Mouse (Mus musculus): ENCODE measurements around the gene Ccr9.
"Not testable (repeated sequence)": the region's sequence is repeated elsewhere in the genome, so short reads cannot be mapped to it uniquely, and the experiment has no call there.

Ccr9 gene

DNA sequence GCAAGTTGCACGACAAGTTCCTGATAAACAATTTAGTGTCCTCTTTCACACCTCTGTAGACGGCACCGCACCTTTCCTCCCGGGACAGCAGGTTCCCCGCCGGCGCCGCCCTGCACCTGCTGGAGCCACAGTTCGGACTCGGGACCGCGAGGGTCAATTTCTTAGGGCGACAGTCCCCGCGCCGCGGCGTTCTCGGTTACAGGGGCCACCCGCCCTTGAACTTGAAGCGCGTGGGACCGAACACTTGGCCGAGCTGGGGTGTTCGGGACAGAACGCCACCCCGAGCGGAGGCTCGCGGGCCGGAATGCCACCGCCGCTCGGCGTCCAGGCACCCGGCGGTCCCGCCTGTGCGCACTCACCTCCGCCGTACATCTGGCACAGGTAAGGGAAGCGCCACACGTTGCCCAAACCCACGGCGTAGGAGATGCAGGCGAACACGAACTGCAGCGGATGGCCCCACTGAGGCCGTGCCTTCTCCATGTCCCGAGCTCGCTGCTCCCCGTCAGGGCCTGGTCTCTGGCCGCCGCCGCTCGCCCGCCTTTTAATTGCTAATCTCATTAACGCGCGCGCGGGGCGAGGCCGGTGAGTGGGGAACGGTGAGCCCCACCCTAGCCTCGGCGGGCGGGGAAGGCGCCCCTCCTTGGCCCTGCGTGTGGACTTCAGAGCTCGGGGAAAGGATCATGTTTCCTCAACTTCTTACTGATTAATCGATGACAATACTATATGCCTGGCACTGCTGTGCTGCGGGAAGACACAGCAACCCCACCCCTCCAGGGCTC lies at the start of gene Ccr9, which contains the start of gene Slc6a20a:
Gene Ccr9, plus strand, starts transcription at position 113 of the 779 bp plus-strand sequence.
Gene Slc6a20a, minus strand, starts transcription at position 559 of the 779 bp plus-strand sequence.
- peak; percentile 46 for DNase-seq

DNA sequence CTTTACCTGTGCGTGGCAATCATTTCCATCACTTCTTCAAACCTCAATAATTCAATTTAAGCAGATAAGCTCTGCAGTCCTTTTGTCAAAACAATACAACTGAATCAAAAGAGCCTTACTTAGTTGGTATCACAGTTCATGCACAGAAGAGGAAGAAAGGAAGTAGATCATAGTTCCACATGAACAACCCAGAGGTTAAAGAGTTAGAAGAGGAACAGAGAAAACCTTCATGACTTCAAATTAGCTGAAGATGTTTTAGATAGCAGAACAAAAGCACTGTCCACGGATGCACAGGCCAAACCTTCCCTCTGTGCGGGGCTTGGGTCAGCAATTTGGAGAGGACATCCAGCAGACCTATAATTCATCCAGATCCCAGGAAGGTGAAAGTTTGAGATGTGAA lies 46.6 kb upstream of the Ccr9 start:
- DNase-seq = no peak

DNA sequence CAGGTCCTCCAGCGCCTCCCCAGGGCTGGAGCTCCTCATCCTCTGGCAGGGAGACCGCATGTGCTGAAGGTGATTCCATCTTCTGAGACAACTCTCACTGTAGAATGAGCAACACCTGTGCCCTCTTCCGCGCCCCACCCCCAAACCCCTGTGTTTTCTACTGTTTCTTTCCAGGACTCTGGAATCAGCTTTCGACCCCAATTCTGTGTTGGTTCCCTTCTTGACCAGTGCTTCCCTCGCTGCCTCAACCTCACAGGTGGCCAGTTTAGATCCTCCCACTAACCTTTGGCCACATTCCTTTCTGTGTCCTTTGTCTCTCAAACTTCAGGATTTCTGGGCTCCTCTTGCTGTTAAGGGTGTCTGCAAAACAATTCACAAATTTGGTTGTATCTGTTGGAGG lies 46.0 kb upstream of the Ccr9 start, which contains the start of gene Slc6a20b:
Gene Slc6a20b, minus strand, starts transcription at position 285 of the 400 bp plus-strand sequence.
- no peak for DNase-seq

DNA sequence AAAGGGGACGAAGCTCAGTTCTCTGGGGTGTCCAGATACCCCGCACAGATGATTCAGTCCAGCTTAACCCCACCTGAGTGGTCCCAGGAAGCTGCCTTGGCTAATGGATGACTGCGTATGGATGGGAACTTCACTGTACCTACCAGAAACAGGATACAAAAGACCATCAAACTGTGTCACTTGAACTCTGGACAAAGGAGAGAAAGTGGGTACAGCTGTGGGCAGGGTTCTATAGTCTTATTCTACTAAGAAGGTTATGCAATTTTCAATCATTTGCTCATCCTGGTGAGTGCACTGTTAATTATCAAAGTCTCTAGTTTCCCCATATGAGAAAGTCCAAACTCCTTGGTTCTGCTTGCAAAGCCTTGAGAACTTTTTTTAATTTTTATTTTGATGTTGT lies 45.2 kb upstream of the Ccr9 start:
- DNase-seq = no peak

DNA sequence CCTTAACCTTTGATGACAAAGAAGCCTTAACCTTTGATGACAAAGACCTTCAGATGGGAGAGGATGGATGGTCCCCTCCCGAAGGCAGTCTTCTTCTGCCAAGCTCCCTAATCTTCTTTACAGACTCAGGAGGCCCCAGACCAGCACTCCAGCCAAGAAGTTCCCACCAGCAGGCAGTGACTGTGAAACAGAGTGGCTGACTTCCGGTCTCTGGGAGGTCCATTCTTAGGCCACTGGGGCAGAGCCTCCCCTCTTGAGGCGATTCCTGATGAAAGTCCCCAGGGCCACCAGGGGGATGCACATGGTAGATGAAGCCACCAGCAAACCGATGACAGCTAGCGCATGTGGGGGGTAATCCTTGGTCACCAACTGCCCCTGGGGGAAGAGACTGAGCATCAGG lies 41.5 kb upstream of the Ccr9 start:
- DNase-seq = no peak

DNA sequence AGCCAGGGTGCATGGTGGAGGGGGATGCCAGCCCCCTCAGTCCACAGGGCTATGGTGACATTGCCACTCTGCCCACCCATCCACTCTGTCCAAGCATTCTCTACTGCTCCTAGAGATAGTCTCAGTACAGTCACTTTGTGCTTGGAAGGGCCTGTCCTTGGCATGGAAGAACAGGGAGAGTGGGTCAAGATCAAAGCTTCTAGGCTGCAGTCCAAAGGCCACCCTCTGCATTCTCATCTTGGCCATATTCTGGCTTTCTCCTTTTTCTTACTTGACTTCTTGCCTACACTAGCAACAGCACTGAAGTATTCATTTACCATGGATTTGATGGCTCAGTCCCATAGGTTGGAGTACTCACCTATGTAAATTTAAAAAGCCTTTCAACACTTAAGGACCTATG lies 40.0 kb upstream of the Ccr9 start:
- DNase-seq = no peak

DNA sequence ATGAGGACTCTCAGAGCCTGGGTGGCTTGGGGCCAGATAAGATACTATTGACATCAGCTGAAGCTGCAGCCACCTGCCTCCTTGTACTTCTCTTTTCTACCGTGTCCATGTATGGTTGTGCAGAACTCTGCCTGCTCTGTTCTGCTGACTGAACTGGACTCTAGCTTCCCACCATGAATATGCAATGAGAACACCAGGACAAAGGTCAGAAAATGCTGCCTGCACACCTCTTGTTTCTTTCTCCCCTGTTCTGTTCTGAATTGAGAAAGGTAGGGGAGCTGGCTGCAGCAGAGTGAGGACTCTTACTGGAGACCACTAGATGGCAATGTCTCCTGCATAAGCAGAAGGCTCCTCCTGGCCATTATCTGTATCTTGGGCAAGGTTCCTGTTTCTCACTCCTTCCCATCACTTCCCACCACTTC lies 39.6 kb upstream of the Ccr9 start:
- peak; percentile 43 for DNase-seq

DNA sequence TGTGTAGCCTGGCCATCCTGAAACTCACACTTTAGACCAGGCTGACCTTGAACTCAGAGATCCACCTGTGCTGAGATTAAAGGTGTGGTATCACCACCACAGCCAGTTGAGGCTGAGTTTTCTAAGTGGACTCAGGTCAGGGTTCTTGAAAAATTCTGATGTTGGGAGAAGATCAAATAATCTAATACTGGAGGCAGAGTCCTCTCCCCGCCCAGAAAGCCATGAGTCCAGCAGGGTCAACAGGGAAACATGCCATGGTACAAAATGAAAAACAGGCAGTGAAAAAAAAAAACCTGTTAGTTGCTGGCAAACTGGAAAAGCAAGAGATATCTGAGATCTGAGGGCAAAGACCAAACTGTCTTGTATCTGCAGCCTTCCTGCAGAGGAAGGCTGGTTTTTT lies 38.1 kb upstream of the Ccr9 start:
- DNase-seq = no peak

DNA sequence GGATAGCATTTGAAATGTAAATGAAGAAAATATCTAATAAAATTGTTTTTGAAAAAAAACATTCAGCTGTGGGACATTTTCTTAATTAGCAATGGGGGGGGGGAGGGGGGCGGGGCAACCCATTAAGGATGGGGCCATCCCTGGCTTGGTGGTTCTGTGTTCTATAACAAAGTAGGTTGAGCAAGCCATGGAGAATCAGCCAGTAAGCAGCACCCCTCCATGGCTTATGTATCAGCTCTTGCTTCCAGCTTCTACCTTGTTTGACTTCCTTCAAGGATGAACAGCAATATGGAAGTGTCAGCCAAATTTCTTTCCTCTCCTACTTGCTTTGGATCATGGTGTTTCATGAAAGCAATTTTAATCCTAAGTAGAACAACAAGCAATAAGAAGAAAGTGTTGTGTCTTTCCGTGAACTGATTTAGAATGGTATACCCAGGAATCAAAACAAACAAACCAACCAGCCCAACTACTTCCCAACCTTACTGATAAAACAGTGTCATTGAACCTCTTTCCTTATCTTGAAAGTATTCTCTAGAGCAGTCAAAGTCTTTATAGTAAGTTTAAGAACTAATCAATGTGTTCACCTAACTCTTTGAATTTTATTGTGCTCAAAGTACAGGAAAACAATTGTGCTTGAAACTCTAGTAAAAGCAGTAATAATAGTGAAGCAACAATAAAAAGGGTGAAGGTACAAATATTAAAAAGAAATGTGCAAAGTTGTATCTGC lies 28.3 kb upstream of the Ccr9 start:
- no peak for DNase-seq

DNA sequence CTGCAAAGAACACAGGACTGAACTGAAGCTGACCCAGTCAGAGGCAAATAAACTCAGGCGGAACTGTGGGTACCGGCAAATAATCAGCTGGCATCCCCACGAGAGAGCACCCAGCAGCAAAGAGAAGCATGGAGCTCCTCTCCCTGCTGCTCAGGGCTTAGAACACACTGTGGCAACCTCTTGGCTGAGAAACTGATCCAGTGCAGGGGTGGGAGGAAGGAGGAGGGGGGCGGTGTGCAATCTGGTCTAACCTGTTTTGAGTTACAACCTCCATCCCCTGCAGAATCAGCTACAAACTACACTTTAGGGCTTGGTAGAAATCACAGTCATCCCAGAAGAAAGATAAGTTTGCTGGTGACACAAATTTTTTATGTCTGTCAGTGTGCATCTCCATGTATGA lies 26.9 kb upstream of the Ccr9 start:
- no peak for DNase-seq

DNA sequence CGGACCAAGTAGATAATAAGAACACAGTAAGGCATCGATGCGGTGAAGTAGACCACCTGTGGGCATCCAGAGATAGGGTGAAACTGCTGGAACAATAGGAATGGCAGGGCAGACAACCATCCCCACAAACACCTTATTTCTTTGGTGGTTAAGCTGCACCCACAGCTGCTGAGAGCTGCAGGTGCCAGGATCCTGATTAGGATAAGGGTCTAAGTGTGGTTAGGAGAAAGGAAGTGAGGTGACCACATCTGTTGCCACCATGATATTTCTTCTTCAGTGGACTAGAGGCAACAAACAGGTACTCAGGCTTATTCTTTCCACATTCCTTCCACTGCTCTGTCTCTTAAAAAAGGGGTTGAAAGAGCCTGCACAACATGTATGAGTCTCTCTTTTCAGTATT lies 20.8 kb upstream of the Ccr9 start:
- DNase-seq = no peak

DNA sequence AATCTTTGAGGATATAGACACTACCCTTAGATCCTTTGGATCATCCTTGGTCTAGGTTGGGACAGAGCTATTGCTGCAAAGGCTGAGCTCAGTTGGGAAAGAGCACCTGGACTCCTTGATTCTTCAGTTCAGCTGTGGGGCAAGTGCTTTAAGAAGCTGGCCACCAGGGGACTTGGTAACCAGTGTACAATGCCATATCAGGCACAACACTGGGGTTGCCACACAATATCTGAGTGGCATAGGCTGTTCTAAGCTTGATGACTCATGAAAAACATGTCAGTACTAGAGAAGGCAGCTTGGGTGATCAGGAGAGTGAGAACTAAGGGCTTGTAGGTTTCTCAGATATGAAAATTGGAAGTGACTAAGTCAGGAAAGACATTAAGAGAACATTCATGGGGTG lies 19.3 kb upstream of the Ccr9 start:
- no peak for DNase-seq

DNA sequence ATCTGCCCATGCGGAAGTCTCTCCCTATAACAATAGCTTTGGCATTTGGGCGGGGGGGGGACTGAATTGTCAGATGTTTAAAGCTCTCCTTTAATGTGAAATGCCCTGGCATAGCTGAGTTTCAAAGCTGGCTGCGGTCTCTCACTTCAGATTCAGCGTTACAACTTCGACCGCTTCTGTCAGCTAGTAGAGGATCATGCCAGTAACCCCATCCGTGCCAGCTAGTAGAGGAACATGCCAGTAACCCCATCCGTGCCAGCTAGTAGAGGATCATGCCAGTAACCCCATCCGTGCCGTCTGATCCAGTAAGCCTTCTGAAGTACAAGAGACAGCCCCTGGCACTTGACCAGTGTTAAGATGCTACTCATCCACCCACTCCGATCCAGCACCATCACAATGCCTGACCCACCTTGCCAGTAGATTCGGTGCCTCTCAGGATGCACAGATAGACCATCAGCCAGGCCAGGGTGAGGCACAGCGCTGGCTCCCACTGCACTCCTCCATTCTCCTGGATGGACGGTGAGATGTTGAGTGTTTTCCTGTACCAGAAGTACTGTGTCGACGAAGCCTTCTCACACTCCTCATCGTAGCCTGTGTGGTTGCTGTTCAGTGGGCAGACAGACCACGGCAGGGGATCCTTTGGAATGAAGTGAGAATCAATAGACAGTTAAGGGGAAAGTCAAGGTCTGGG lies 18.1 kb upstream of the Ccr9 start:
- DNase-seq = not testable (repeated sequence)

DNA sequence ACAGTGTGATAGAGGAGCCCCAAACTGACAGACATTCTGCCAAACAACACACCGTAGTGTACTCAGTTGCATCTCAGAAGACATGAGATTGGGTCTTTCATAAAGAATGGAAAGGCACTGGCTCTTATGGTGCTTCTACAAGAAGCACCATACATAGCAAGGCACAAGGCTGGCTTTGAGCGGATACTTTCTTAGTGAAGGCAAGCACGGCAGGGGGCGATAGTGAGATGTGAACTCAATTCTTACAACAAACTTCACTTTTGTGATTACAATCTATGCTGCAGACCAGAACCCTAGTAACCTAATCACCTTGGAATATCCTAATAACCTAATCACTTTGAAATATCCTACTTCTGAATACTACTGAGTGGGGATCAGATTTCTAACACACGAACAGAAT lies 12.6 kb upstream of the Ccr9 start:
- peak; percentile 91 for DNase-seq

DNA sequence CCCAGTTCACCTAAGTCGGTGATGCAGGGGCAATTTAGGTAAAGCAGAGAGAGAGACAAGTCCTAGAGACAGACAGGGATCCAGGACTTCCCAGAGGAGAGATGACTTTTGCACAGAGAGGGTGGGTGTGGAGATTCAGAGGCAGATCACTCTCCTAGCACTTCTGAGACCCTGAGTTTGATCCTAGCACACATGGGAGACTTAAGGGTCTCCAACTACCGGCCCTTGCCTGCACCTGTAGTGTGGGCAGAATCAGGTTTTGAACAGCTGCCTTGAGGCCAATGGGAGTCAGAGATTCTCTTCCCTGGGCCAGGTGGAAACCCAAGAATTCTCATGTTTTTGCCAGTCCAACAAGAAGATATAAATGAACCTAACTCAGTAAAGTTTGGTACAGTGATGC lies 959 bp downstream of the Ccr9 start:
- DNase-seq = no peak

DNA sequence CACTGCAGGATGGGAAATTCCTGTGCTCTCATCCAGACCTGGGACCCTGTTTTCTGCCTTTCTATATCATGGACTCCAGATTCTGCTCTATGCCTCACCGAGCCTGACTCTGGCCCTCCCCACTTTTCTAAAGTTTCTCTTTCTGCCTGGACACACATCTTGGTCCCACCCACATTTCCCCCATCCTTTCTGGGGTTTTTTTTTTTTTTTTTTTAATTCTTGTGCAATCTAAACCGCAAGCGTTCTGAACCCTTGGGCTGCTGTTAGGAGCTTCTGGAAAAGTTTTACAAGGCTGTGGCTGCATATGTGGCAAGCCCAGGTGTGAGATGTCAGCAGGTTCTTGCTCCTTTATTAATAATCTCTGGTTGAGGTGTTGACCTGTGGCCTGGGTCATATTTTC lies 5.5 kb downstream of the Ccr9 start:
- no peak for DNase-seq

DNA sequence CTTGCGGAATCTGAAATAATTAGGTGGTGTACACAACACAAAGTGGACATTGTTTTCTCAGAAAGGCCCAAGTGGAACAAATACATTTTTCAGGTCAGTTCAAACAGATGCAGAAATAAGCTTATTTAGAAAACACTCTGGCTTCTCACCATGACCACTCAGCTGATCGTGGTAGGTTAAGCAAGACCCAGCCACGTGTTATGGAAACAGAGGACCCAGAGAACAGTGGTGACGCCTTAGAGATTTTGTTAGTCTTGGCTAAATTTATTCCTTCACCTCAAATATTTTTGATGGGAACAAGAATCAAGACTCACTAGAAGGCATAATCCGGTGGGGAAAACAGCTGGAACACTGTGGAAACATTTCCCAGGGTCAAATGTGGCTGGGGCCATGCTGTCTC lies 8.0 kb downstream of the Ccr9 start:
- no peak for DNase-seq

DNA sequence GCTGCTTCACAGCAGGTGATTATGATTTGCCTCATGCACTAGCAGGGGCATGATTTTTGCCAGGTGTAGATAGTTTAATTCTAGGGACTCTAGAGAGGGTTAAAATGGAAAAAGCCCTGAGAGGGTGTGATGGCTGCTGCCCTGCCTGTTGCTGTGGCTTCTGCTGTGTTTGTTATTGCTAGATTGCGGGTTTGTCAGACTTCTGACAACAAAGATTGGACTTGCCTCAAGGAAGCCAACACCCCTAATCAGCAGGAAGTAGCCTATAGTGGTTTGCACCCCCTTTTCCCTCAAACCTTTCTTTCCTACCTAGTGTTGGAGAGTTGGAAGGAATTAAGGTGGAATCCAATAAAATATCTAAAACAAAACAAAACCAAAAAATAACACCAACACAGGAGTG lies 10.0 kb downstream of the Ccr9 start:
- DNase-seq = no peak

DNA sequence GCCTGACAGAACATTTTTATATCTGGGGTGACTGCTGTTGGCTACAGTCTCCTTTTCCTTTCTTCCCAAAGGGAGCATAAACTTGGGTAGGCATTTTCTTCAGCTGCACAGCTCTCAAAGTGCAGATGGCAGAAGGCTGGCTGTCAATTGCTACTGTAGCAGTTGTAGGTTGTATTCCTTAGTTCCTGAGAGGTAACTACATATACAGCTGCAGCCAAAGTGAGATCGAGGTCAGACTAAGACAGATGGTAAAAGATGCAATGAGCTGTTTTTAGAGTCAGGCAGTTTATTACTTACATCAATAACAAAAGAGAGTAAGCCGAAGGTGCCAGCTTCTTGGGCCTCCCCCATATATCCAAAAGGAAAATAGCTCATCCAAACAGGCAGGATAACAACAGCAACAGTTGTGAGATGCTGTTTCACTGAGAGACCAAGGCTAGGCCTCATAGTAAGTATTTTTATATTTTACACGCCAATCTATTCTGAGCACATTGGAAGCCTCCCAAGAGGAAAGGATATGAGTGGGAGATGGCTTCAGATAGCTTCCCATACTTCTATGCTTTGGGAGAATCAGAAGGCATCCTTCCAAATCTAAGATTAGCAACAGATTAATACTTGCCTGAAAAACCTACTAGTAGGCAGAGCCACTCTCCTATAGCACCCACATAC lies 17.5 kb downstream of the Ccr9 start:
- no peak for DNase-seq

DNA sequence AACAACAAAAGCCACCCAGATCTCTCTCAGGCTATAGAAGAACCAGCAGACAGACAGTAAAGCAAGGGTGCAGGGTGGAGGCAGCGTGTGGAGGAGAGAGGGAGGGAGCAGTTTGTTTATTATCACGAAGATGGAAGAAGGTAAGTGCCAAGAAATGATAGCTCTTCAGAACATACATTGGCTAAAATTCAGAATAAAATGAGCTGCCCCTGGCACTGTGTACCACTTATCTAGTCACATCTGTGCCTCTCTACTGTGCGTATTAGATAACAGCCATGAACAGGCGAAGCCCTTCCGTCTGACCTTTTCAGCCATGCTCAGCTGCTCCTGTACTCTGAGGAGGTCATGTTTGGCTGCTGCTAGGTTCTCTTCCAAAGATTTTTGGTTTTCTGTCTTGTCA lies 23.6 kb downstream of the Ccr9 start:
- no peak for DNase-seq

DNA sequence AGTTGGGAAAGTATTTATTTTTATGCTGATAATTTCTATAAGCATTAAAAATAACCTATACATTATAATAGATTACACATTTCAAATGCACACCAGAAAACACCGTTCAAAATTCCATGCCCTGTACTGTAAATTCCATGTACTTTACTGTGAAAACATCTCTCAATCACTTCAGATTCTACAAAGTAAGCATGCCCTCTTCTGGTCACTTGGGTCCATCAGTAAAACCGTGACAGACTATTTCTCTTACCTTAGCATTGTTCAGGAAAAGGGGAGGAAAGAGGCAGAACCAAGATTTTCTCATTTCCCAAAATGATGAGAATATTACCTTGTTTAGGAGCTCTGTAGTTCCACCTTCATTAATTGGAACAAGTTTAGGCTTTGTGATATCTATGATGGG lies 31.0 kb downstream of the Ccr9 start:
- DNase-seq = no peak

DNA sequence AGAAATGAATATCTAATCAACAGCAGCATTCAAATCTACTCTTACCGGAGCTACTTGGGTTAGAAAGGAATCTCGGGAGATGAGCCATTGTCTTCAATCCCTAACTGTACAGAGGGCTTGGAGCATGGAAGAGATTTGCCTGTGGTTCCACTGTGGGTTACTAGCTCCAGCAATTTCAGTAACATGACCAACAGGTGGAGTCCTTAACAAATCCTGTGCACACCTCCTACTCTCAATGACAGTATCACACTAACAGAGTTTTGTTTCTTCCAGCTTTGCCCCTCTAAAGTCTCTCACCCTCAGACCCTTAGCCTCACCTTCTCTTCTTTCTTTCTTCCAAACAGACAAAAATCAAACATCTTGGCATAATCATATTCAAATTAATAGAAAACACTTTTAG lies 34.9 kb downstream of the Ccr9 start:
- DNase-seq = no peak

DNA sequence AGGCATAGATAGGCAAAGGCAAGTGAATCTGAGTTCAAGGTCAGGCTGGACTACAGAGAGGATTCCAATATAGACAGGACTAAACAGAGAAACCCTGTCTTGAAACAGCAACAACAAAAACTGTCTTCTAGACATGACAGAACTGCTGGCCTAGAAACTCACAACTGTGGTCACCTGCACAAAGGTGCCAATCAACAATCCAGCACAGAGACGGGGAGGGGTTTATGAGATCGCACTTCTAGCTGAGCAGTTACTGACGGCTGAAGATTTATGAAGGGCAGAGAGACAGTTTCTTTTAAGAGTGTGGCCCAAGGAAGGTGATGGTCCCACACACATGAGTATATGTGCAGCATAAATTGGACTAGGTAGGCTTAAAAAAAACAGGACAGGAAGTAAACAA lies 38.1 kb downstream of the Ccr9 start:
- DNase-seq = no peak

Measured in thymus, postnatal 4 days (tissue).